Mouse (Mus musculus) lung, postnatal 10 days (tissue): ENCODE results near the gene Pdcd6.
A peak's percentile ranks its signal among the peaks of the same experiment; 100 is the strongest.

Source experiments
- DNase-seq: peaks from one replicate; pipeline ENCODE4 v3.0.0; 2021

Gene Pdcd6

DNA sequence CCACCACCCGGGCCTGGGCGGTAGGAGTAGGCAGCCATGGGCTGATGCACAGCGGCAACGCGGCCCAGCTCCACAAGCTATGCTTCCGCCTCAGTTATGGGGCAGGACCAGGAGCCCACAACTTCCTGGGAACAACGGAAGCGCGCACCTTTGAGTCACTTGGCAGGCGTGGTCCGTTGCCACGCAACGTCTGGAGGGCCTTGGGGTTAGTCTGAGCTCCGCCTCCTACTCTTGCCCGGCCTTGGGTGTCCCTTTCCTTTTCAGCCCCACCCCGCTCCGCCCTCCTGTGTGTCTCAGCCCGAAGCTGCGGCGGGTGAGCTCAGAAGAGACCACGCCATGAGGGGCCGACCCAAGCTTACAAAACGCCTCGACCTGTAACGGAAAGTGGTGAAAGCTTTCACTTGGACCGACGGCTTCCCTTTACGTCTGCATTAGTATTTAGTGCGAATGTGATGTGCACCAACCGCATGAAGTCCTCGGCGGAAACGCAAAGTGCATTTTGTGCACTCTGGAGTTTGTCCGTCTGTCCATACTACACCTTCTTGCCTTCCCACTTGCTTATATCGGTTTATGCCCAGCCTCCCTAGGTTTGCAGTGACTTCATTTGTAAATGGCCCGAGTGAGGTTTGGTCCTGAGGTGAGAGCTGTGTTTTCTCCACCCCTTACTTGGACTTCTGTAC is at the start of gene Pdcd6:
Gene Pdcd6 (minus strand): TSS at position 411 of the 680 bp plus-strand sequence.
- DNase-seq, result peak; percentile 96

DNA sequence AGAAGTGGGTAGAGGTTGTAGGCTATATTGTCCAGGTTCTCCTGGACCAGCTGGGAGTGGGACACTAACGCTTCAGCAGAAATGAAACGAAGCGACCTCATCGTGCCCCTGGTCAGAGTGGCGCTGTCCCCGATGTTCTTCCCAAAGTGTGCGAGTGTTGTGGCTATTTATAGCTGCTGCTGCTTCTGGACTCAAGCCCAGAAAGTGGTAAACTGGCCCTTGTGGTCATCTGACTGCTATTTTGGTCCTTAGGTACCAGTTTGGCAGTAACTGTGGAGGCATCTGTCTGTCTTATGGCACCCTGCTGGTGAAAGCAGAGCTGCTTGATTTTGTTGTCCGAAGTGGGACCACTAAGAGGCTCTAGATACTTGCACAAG is 46.5 kb upstream of the Pdcd6 start, which contains the start of gene Lrrc14b:
Gene Lrrc14b (minus strand): TSS at position 147 of the 377 bp plus-strand sequence.
- peak; percentile 46 for DNase-seq

DNA sequence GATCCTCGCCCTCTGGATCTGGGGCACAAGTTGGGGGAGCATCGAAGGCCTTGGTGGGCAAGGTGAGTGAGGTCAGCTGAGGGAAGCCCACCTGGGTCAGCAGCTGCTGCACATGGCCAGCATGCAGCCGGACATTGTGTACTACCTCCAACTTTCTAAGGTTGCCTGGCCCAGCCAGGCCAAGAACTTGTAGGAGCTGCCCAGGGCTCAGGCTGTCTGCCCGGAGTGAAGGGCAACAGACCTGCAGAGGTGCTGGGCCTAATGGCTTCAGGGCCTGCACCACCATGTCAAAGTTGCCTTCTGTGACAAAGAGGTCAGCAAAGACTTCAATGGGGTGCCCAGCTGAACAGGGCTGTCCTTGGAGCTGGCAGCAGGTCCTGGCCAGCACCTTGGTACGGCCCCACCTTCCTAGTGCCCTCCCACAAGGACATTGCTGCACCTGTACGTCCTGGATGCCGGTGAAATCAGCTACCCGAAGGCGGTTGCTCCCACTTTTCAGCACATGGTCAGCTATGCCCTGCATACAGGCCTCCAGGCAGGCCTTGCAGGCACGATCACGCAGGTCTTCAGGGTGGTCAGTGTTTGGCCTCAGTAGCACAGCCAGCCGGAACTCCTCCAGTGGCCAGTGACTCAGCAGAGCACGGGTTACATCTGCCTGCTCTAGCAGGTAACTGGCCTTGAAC is 45.9 kb upstream of the Pdcd6 start:
- DNase-seq, result no peak

DNA sequence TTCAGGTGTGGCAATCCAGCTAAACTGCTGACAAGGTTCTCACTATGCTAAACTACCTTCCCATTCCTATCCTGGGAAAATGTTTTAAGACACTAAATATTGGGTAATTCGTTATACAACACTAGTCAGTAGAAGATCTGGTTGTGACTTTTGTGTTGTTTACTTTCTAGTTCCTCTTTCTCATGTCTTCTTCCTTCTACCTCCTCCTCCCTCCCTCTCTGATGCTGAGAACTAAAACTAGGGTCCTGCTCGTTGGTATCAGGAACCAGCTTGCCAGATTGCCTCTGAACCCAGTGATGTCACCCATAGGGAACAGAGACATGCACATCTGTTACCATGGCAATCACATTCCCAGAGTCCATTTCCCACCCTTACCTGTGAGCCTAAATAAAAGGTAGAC is 44.8 kb upstream of the Pdcd6 start:
- no peak for DNase-seq

DNA sequence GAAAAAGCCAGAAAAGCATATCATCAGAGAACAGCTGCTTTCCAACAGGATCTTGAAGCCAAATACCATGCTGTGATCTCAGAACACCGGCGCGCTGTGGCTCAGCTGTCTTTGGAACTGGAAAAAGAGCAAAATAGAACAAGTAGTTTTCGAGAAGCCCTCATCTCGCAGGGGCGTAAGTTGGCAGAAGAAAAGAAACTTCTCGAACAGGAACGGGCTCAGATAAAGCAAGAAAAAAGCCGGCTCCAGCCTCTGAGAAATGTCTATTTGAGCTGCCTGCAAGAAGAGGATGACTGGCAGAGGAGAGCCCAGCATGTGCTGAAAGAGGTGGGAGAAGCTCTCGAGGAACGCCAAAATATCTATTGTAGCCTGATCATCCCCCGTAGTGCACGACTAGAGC is 39.1 kb upstream of the Pdcd6 start:
- DNase-seq, result no peak

DNA sequence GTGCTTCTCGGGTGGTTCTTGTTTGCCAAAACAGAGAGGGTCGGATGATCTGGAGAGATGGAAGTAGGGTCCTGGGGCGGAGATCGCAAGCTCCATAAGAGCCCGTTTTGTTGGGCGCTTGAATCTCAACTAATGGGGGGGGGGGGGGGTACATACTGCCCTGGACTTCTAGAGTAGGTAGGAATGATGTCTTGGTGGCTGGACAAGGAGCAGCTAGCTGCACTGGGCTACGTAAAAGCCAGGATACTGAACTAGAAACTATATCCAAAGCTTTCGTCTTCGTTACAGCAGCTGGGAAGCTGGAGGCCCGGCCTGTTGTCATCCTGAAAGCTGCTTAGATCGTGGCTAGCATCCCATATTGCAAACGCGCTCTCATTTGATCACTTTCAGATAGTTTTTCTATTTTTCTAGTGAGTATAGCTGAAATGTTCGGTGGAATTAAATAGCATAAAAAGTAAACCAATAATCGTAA is 33.1 kb upstream of the Pdcd6 start:
- DNase-seq, result peak; percentile 23

DNA sequence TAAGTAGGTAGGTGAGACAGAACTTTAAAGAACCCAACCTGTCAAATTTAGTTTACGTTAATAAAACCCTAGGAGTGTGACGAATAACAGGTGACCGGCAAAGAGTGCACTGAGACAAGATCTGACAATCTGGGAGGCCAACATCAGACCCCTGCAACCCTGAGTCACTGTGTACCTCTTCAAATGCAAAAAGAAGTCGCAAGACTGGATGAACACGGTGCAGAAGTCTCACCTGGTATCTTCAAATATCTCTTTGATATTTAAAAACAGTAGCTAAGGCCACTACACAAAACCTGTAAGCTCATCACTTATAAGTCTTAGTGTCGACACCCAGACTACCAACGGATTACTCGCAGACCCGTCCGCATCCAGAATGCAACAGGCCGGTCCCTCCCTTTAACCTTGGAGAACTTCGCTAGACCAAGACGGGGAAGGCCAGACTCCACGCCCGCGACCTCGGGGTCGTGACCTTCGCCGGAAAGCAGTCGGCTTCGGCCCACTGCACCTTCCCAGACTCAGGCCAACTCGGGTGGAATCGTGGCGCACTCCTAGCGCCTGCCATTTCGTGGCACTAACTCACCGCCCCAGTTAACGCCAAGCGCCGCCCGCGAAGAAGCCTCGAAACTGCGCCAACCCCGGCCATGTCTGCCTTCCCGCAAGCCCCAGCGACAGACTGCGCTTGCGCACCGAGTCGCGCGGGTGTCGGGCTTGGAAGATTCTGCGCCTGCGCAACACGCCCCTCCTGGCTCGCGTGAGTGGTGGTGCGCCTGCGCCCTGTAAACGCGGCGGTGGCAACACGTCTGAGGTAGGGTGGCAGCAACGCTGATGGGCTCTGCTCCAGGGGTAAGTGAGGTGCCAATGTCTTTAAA is 32.4 kb upstream of the Pdcd6 start, which contains the start of the genes Sdha and Ccdc127:
Gene Sdha (minus strand): TSS at position 715 of the 869 bp plus-strand sequence.
Gene Ccdc127 (plus strand): TSS at position 744 of the 869 bp plus-strand sequence.
- peak; percentile 96 for DNase-seq

DNA sequence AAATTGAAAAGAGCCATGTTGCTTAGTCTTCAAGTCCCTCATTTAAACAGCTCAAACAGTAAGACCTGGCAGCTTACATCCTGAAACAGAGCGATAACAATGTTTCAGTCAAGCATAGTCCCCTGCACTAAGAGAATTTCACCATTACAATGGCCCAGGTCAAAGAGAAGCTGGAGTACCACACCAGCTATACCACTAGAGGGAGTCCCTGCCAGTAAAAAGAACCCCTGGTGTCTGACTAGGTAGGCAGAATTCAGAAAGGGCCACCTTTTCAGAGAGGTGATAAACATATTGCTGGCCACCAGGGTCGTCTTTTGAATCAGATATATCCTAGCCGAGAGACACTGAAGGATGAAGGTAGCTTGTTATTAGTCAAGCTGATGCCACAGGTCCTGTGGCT is 23.7 kb upstream of the Pdcd6 start:
- DNase-seq, result peak; percentile 53

DNA sequence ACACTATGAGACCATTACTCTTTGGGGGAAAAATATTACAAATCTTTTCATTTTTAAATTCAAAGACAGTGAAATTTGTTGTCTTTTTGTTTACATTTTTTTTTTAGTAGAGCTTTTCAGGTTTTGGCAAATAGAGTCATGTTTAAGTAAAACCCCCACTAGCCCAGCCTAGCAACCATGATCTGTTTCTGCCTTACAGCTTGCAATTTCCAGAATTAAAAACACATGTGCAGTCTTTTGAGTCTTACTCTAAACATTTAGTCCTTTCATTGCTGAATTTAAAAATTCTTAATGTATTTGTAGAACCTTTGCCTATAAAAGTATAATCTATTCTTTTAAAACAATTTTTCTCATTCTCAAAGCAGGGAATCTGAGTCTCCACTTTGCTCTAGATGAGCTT is 11.9 kb upstream of the Pdcd6 start:
- DNase-seq, result no peak

DNA sequence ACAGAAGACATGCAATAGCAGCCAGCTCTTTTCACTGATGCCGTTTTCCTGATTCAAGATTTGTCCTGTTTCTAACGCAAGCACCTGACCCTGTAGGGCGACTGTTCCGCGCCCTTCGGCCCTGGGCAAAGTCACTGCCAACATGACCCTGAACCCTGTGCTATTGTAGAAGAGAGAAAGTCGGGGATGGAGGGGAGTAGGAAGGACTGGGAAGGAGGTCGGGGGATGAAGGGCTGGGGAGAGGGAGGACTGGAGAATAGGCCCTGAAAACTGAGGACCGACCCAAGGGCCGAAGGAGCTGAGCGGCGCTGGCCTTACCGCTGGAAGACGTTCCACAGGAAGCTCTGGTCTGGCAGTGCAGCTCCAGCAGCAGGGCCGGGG is 601 bp downstream of the Pdcd6 start:
- DNase-seq, result no peak

DNA sequence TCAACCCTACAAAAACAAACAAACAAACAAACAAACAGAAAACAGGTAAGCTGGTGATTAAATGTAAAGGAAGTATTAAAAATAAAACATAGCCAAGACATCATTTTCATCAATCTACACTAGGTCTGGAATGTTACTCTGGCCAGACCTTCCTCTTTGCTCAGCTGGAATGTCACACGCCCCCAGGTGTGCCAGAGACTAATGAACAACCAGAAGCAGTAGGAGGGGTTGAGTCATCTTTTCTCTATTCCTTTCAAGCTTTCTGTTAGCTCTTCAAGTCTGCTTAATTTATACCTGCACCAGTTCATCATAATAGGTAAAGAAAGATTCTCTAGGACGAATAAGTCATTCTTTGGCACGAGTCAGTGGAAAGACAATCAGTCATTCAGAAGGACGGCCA is 994 bp downstream of the Pdcd6 start:
- no peak for DNase-seq

DNA sequence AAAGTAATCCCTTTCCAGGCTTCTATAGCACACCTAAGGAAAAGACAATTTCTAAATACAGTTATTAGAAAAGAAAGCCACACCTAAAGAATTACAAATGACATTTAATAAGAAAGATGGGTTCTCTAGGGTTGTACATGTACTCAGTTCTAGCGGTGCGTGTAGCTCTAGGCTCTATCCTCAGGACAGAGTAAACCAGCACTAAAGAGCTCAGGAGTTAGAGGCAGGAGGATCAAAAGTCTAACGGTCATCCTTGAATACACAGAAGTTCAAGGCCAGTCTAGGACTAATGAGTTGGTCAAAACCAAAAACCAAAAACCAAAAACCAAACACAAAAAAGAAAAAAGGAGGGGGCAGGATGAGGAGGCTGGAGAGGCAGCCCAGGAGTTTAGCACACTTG is 2.8 kb downstream of the Pdcd6 start:
- DNase-seq, result no peak

DNA sequence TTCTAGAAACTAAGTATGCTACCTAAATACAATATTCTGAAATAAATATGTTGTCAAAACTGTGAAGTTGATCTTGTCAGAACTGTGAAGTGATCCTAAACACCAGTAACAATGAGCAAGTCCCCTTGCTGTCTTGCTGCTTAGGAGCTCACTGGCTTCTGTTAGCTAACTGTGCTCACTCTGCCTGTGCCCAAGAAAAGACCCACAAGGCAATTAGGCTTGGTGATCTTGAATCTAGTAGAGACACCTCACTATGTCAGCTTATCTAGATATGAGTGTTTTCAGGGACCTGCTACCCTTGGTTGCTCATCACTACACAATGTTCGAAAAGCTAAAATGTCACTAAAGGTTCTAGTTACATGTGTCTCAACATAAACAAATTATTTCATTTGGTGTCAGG is 11.6 kb downstream of the Pdcd6 start:
- DNase-seq, result no peak

DNA sequence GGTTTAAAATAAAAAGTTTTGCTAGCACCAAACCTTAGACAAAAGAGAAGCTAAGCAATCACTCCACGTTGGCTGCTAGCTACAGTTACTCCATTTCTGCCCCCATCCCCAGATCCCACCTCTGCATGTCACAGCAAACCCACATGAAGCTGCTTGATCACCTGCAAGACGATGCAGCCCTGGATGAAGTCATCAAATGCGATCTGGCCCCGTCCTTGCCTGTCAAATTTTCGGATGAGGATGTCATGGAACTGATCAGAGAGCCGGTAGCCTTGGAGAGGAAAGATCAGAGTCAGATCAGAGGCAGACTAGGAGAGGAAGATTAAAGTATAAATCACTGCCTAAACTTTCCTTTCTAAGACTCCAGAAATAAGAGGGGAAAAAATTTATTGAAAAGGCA is 12.0 kb downstream of the Pdcd6 start:
- DNase-seq, result no peak

DNA sequence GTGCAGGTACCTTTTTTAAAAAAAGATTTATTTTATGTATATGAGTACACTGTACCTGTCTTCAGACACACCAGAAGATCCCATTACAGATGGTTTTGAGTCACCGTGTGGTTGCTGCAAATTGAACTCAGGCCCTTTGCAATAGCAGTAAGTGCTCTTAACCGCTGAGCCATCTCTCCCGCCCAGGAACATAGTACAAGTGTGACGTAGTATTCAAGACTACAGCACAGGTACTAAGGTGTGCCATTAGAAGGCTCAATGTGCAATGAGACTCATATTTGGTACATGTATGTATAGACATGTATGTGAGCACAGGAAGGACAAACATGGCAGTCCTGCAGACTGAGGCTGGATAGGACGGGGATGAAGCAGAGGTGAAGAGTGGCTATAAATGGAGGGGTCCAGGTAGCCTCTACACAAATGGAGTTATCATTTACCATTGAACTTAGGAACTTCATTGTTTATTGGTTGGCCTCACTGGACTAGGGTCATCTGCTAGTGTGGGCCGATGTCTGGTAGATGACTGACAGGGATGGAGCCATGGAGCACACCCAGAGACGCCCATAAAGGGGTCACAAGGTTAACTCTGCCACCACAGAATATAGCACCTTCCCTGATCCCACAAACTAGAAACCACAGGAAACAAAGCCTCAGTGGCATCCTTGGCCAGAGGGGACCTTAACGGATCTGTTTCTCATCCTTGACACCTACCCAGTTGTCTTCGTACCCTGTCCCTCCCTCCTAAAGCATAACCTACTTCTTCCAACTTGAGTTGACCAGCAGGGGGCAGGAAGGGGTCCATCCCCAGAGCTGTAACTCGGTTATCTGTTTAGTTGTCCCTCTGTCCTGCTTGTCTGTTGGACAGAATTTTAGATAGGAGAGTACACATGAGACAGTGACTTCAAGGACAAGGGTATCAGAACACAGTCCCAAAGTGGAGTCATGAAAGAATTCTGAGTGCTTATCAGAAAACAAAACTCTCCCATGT is 15.0 kb downstream of the Pdcd6 start:
- peak; percentile 6 for DNase-seq

DNA sequence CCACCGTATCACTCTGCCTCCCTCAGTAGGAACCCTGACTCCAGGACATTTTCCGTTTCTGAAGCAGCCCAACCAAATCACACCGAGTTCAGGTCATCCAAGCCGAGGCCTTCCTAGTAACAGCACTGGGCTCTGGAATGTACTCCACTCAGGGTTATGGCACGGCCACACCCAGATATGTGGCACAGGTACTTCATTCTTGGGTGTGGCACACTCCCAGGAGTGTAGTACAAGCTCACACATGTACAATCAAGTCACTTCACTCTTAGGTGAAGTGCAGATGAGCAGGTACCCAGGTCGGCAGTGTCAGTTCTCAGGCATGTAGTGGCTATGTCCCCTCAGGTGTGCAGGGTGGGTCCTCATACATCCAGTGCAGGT is 15.8 kb downstream of the Pdcd6 start:
- peak; percentile 17 for DNase-seq

DNA sequence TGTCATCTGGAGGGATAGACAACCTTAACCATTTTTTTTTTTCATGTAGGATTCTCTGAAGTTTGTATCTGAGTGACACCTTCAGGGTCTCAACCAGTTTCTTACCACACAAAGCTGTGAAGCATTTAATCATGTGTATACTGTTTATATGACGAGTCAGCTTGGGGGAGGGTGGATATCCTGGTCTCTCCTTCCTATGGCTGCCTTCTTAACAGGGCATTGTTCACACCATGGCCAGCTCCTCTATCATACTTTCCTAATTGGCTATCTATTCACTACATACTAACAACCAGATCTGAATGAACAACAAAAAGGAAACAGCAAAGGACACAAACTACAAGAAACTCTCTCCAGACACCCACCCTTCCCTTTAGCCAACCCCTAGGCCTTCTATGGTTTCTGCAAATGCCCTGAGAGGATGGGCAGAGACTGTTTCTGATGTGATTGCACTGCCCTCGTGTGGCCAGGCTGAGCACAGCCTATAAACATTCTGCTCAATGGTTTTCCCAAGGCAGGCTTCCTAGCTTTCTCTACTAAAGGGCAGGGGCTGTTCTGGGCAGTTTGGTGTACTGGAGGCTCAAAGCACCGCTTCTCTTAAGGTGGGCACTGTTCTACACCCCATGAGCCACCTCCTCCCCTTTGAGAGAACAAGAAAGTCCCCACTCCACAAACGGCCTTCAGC is 16.3 kb downstream of the Pdcd6 start:
- peak; percentile 83 for DNase-seq

DNA sequence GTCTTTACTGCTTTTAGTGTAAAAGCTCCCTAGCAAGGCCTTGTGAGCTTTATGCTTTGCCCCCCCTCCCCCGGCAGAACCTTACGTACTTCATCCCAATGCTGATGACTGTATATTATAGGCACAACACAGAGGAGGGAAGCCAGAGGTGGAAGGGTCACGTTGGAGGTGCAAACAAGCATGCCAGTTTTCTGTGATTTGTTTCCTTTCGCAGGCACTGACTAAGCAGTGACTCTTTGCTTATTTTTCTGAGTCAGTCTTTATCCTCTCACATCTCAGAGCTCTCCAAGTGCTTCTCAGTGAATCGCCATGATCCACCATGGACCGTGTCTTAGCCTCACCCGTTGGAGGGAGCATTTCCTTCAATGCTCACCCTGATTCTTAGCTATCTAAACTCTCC is 21.0 kb downstream of the Pdcd6 start:
- DNase-seq, result no peak

DNA sequence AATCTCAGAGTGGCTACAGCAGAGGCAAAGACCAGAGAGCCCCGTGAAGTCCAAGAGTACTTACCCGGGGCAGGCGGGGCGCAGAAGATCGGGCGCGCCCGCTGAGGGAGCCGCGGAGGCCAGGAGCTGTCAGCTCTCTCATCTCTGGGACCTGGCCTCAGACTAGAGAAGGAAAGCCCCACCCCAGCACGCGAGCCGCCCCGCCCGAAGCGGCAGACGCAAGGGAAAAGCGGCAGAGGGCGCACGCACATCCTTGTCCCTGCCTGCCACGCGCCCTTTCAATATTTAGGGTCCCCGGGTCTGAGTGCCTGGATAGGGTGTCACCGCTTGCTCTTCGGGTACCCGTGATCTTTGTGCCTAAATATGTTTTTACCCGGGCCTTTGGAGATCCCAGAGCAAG is 25.2 kb downstream of the Pdcd6 start, which contains the start of gene Ahrr:
Gene Ahrr (minus strand): TSS at position 165 of the 400 bp plus-strand sequence.
- DNase-seq, result peak; percentile 78

DNA sequence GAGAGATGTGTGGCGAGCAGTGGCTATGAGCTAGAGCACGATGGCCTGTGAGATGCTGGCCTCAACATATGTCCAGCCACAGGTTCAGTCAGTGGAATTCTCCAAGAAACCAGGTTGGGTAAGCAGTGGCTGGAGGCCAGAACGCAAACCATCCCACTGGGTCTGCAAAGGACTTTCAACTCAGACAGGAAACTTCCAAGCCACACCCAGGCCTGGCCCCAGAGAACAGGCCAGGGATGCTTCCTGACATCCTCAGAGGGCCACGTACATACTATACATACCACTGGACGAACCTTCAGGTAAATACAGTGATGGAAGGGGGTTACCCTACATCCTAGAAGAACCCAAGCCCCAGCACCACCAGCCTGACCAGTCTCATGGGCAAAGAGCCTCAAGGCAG is 27.7 kb downstream of the Pdcd6 start:
- DNase-seq, result no peak

DNA sequence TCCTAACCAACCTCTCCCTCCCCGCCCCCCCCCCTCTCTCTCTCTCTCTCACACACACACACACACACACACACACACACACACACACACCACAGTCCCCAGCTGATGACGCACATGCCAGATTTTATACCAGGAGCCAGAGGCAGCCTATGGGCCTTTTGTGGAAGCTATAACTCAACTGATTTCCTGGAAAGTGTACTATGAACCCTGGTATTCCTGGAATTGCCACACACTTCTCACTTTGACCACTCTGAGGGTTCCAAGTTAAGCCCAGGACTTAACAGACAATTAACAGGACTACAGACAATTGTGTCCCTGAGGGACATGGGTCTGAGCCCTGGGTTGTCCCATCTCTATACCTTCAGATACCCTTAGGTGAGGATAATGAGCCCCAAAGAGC is 35.1 kb downstream of the Pdcd6 start:
- no peak for DNase-seq

DNA sequence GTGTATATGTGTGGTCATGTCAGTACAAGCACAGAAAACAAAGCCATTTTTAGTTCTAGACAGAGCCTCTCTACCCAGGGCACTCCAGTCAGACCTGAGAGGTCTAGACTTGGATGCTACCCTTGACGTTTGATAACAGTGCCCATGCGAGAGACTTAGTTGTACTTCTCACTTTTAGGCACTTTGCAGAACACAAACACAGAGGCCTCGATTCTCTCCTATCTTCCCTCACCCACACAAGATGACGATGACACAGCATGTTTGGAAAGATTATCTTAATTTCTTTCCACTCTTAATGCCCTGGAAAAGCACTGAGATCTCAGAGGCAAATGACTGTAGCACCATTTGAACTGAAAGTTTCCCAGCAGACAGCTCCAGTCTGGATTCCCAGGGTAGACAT is 41.7 kb downstream of the Pdcd6 start:
- DNase-seq, result no peak
